Mouse (Mus musculus): ENCODE measurements around the gene Calr. TPM values are rescaled to one million over a fixed set of nuclear protein-coding genes. Genes with fewer than 3 reads are reported as not detected.

The Calr gene
- polyA plus RNA-seq, 1 experiment from 2014 or later: 830 TPM

GRCm38 (mm10) chr8:84814555-84815441 lies 31.9 kb downstream of the Calr start:
- 35% methylated on average over 19 of the region's 19 CpGs for WGBS (ENCODE audit: insufficient replicate concordance)
- Histone ChIP-seq H3K9me3 (replicated peaks; ENCODE audit: control insufficient read depth, low read length) (no peaks in the 10 kb centered on the region), H3K27me3 (ENCODE audit: control insufficient read depth, insufficient read depth, low read length) (peaks cover 28% of the 10 kb centered on the region), H3K36me3 (ENCODE audit: control insufficient read depth, insufficient read depth, low read length) (no peaks in the 10 kb centered on the region), H3K4me2 (no peak overlapping the region), H3K9ac (ENCODE audit: low read depth, low read length) (no peak overlapping the region), H3K27ac (ENCODE audit: low read depth, low read length) (no peak overlapping the region), H3K4me1 (ENCODE audit: control insufficient read depth, insufficient read depth, low read length) (peaks cover 3% of the 10 kb centered on the region; the same call in 1 of the 2 replicates), H3K4me3 (ENCODE audit: low read depth, low read length) (no peak overlapping the region)
- no peak for ATAC-seq (replicated peaks; ENCODE audit: insufficient number of reproducible peaks, low FRiP score, low TSS enrichment)

GRCm38 (mm10) chr8:84814240-84814554 lies 32.5 kb downstream of the Calr start:
- H3K9ac ChIP-seq (ENCODE audit: low read depth, low read length): no peak overlapping the region

GRCm38 (mm10) chr8:84813830-84814229 lies 32.9 kb downstream of the Calr start:
- no peak overlapping the region for H3K27ac ChIP-seq (ENCODE audit: low read depth, low read length)
- H3K9ac ChIP-seq (ENCODE audit: low read depth, low read length): no peak overlapping the region
- WGBS (ENCODE audit: insufficient replicate concordance): 55% methylated on average over 3 of the region's 3 CpGs
- no peak for ATAC-seq (replicated peaks; ENCODE audit: insufficient number of reproducible peaks, low FRiP score, low TSS enrichment)
- H3K27me3 ChIP-seq (ENCODE audit: control insufficient read depth, insufficient read depth, low read length): peaks cover 36% of the 10 kb centered on the region
- no peak overlapping the region for H3K4me3 ChIP-seq (ENCODE audit: low read depth, low read length)
- H3K36me3 ChIP-seq (ENCODE audit: control insufficient read depth, insufficient read depth, low read length): no peaks in the 10 kb centered on the region
- no peaks in the 10 kb centered on the region for H3K9me3 ChIP-seq (replicated peaks; ENCODE audit: control insufficient read depth, low read length)
- peaks cover 3% of the 10 kb centered on the region; the same call in 1 of the 2 replicates for H3K4me1 ChIP-seq (ENCODE audit: control insufficient read depth, insufficient read depth, low read length)
- H3K4me2 ChIP-seq: no peak overlapping the region

More at GRCm38 (mm10) chr8:84814240-84814554, 32.5 kb downstream of the Calr start:
- ATAC-seq (replicated peaks; ENCODE audit: insufficient number of reproducible peaks, low FRiP score, low TSS enrichment): no peak
- peaks cover 3% of the 10 kb centered on the region; the same call in 1 of the 2 replicates for H3K4me1 ChIP-seq (ENCODE audit: control insufficient read depth, insufficient read depth, low read length)
- WGBS (ENCODE audit: insufficient replicate concordance): 87% methylated on average over 11 of the region's 11 CpGs
- no peak overlapping the region for H3K27ac ChIP-seq (ENCODE audit: low read depth, low read length)
- no peak overlapping the region for H3K4me2 ChIP-seq
- H3K9me3 ChIP-seq (replicated peaks; ENCODE audit: control insufficient read depth, low read length): no peaks in the 10 kb centered on the region
- H3K36me3 ChIP-seq (ENCODE audit: control insufficient read depth, insufficient read depth, low read length): no peaks in the 10 kb centered on the region
- no peak overlapping the region for H3K4me3 ChIP-seq (ENCODE audit: low read depth, low read length)
- peaks cover 32% of the 10 kb centered on the region for H3K27me3 ChIP-seq (ENCODE audit: control insufficient read depth, insufficient read depth, low read length)

- 2% methylated on average over 5 of the region's 5 CpGs for WGBS (ENCODE audit: insufficient replicate concordance)
- H3K27me3 ChIP-seq (ENCODE audit: control insufficient read depth, insufficient read depth, low read length): peaks cover 37% of the 10 kb centered on the region
Measured at GRCm38 (mm10) chr8:84813059-84813458, 33.7 kb downstream of the Calr start.

GRCm38 (mm10) chr8:84811303-84811702 lies 35.4 kb downstream of the Calr start:
- H3K9me3 ChIP-seq (replicated peaks; ENCODE audit: control insufficient read depth, low read length): 0 out of 2 replicates have a peak, but pooled peaks cover under 1% of the 10 kb centered on the region
- H3K4me2 ChIP-seq: peak overlapping the region; percentile 70
- peaks cover 40% of the 10 kb centered on the region for H3K27me3 ChIP-seq (ENCODE audit: control insufficient read depth, insufficient read depth, low read length)
- peaks cover 3% of the 10 kb centered on the region; the same call in 1 of the 2 replicates for H3K4me1 ChIP-seq (ENCODE audit: control insufficient read depth, insufficient read depth, low read length)
- no peak for ATAC-seq (replicated peaks; ENCODE audit: insufficient number of reproducible peaks, low FRiP score, low TSS enrichment)
- no peak overlapping the region for H3K27ac ChIP-seq (ENCODE audit: low read depth, low read length)
- 32% methylated on average over 10 of the region's 10 CpGs for WGBS (ENCODE audit: insufficient replicate concordance)
- peak overlapping the region; percentile 37 for H3K4me3 ChIP-seq (ENCODE audit: low read depth, low read length)
- no peaks in the 10 kb centered on the region for H3K36me3 ChIP-seq (ENCODE audit: control insufficient read depth, insufficient read depth, low read length)
- H3K9ac ChIP-seq (ENCODE audit: low read depth, low read length): no peak overlapping the region; the same call in 1 of the 2 replicates

More at GRCm38 (mm10) chr8:84813059-84813458, 33.7 kb downstream of the Calr start:
- H3K9ac ChIP-seq (ENCODE audit: low read depth, low read length): no peak overlapping the region
- H3K9me3 ChIP-seq (replicated peaks; ENCODE audit: control insufficient read depth, low read length): no peaks in the 10 kb centered on the region
- H3K4me2 ChIP-seq: no peak overlapping the region
- H3K4me1 ChIP-seq (ENCODE audit: control insufficient read depth, insufficient read depth, low read length): peaks cover 3% of the 10 kb centered on the region; the same call in 1 of the 2 replicates
- ATAC-seq (replicated peaks; ENCODE audit: insufficient number of reproducible peaks, low FRiP score, low TSS enrichment): no peak
- no peak overlapping the region for H3K27ac ChIP-seq (ENCODE audit: low read depth, low read length)
- H3K36me3 ChIP-seq (ENCODE audit: control insufficient read depth, insufficient read depth, low read length): no peaks in the 10 kb centered on the region
- H3K4me3 ChIP-seq (ENCODE audit: low read depth, low read length): no peak overlapping the region

- Histone ChIP-seq H3K4me3 (ENCODE audit: low read depth, low read length) (peak overlapping the region; percentile 37), H3K36me3 (ENCODE audit: control insufficient read depth, insufficient read depth, low read length) (no peaks in the 10 kb centered on the region), H3K9ac (ENCODE audit: low read depth, low read length) (no peak overlapping the region; the same call in 1 of the 2 replicates), H3K4me1 (ENCODE audit: control insufficient read depth, insufficient read depth, low read length) (peaks cover 3% of the 10 kb centered on the region; the same call in 1 of the 2 replicates), H3K27ac (ENCODE audit: low read depth, low read length) (no peak overlapping the region), H3K4me2 (peak overlapping the region; percentile 70), H3K27me3 (ENCODE audit: control insufficient read depth, insufficient read depth, low read length) (peaks cover 38% of the 10 kb centered on the region), H3K9me3 (replicated peaks; ENCODE audit: control insufficient read depth, low read length) (0 out of 2 replicates have a peak, but pooled peaks cover 4% of the 10 kb centered on the region)
- peak; percentile 70; the same call in 1 of the 2 replicates for ATAC-seq (replicated peaks; ENCODE audit: insufficient number of reproducible peaks, low FRiP score, low TSS enrichment)
- 1% methylated on average over 32 of the region's 32 CpGs for WGBS (ENCODE audit: insufficient replicate concordance)
Measured at GRCm38 (mm10) chr8:84810896-84811295, 35.8 kb downstream of the Calr start.

- no peak for ATAC-seq (replicated peaks; ENCODE audit: insufficient number of reproducible peaks, low FRiP score, low TSS enrichment)
Measured at GRCm38 (mm10) chr8:84809941-84810280, 36.8 kb downstream of the Calr start.

GRCm38 (mm10) chr8:84809109-84809940 lies 37.4 kb downstream of the Calr start:
- H3K36me3 ChIP-seq (ENCODE audit: control insufficient read depth, insufficient read depth, low read length): no peaks in the 10 kb centered on the region
- peaks cover 3% of the 10 kb centered on the region; the same call in 1 of the 2 replicates for H3K4me1 ChIP-seq (ENCODE audit: control insufficient read depth, insufficient read depth, low read length)
- ATAC-seq (replicated peaks; ENCODE audit: insufficient number of reproducible peaks, low FRiP score, low TSS enrichment): 0 out of 2 replicates have a peak, but pooled peaks have one; percentile 39
- H3K27me3 ChIP-seq (ENCODE audit: control insufficient read depth, insufficient read depth, low read length): peaks cover 44% of the 10 kb centered on the region
- no peak overlapping the region for H3K4me2 ChIP-seq
- H3K9ac ChIP-seq (ENCODE audit: low read depth, low read length): no peak overlapping the region
- H3K27ac ChIP-seq (ENCODE audit: low read depth, low read length): no peak overlapping the region
- H3K4me3 ChIP-seq (ENCODE audit: low read depth, low read length): no peak overlapping the region
- WGBS (ENCODE audit: insufficient replicate concordance): 48% methylated on average over 12 of the region's 12 CpGs
- H3K9me3 ChIP-seq (replicated peaks; ENCODE audit: control insufficient read depth, low read length): 0 out of 2 replicates have a peak, but pooled peaks cover 4% of the 10 kb centered on the region

More at GRCm38 (mm10) chr8:84809941-84810280, 36.8 kb downstream of the Calr start:
- Histone ChIP-seq H3K27ac (ENCODE audit: low read depth, low read length) (no peak overlapping the region), H3K4me1 (ENCODE audit: control insufficient read depth, insufficient read depth, low read length) (peaks cover 3% of the 10 kb centered on the region; the same call in 1 of the 2 replicates), H3K4me3 (ENCODE audit: low read depth, low read length) (no peak overlapping the region), H3K36me3 (ENCODE audit: control insufficient read depth, insufficient read depth, low read length) (no peaks in the 10 kb centered on the region), H3K9me3 (replicated peaks; ENCODE audit: control insufficient read depth, low read length) (0 out of 2 replicates have a peak, but pooled peaks cover 4% of the 10 kb centered on the region), H3K4me2 (no peak overlapping the region), H3K9ac (ENCODE audit: low read depth, low read length) (no peak overlapping the region), H3K27me3 (ENCODE audit: control insufficient read depth, insufficient read depth, low read length) (peaks cover 44% of the 10 kb centered on the region)
- WGBS (ENCODE audit: insufficient replicate concordance): 71% methylated on average over 5 of the region's 5 CpGs

All from heart, embryonic 11.5 days (tissue).